Comparison of ENCODE assay signal across 18 mouse cellular contexts in genomic region chr6:113961658-113962057, GRCm38 (mm10).
"Had no signal": no experiment of that assay in that cellular context is flagged by ENCODE, and none has a peak within 500 bp of the region (broad histone marks: within the 10 kb centered on the region; RNA-seq: fewer than 3 reads in every experiment).

No protein-coding gene starts in this region.

- H3K36me3 ChIP-seq: midbrain, embryonic 10.5 days; neural tube, embryonic 13.5 days; neural tube, embryonic 15.5 days had no signal

- H3K27me3 ChIP-seq: neural tube, embryonic 13.5 days; neural tube, embryonic 15.5 days had no signal

- H3K4me2 ChIP-seq: lung, embryonic 14.5 days; neural tube, embryonic 13.5 days; neural tube, embryonic 15.5 days had no signal

- DNase-seq: lung, adult 18-20 months; lung, embryonic 14.5 days; lung, postnatal 10 days; lung, postnatal 4 days; midbrain, embryonic 14.5 days; retina, postnatal 1 day; right cerebral cortex, adult 18-20 months; right cerebral cortex, postnatal 25 days; right cerebral cortex, postnatal 4 days; spleen, adult 18-20 months; thymus, adult 18-20 months; thymus, postnatal 14 days; thymus, postnatal 36 days had no signal

- H3K9me3 ChIP-seq: midbrain, embryonic 10.5 days; neural tube, embryonic 13.5 days; neural tube, embryonic 15.5 days had no signal

- H3K9ac ChIP-seq: lung, embryonic 14.5 days; neural tube, embryonic 13.5 days; neural tube, embryonic 15.5 days had no signal

- H3K27ac ChIP-seq: midbrain, embryonic 10.5 days; neural tube, embryonic 13.5 days; neural tube, embryonic 15.5 days had no signal

- H3K4me3 ChIP-seq: midbrain, embryonic 10.5 days; myocyte; neural tube, embryonic 13.5 days; neural tube, embryonic 15.5 days had no signal

- ATAC-seq: midbrain, embryonic 16.5 days had no signal
